Mouse (Mus musculus) cerebellum, adult 2 months (tissue): ENCODE measurements around the gene Cfl1. TPM values are rescaled to one million over a fixed set of nuclear protein-coding genes. Genes with fewer than 3 reads are reported as not detected.

ENCODE experiments used
- DNase-seq, 2 experiments: peaks; one replicate each; pipeline ENCODE4 v3.0.0; 2021
- H3K27ac ChIP-seq: fragments of 200-500 bp; 2 replicates; pipeline ENCODE4 v1.5.1; 2012; ENCODE audit warnings: low read length, control low read depth, inconsistent platforms; ENCODE audit not compliant: insufficient read depth
- H3K27me3 ChIP-seq: fragments of 200-500 bp; 2 replicates; pipeline ENCODE4 v1.6.1; 2012; ENCODE audit warnings: inconsistent platforms, mild to moderate bottlenecking, low read length, moderate library complexity; ENCODE audit not compliant: control insufficient read depth, insufficient read depth
- H3K4me1 ChIP-seq: fragments of 200-500 bp; 2 replicates; pipeline ENCODE4 v1.6.1; 2011; ENCODE audit warnings: low read length; ENCODE audit not compliant: control insufficient read depth, insufficient read depth
- H3K4me3 ChIP-seq: fragments of 200-500 bp; replicated peaks from 2 replicates; pipeline ENCODE3; 2011; ENCODE audit warnings: mild to moderate bottlenecking, low read depth, low read length, control low read depth; ENCODE audit not compliant: insufficient read depth
- CTCF ChIP-seq: fragments of 200-500 bp; IDR thresholded peaks from 2 replicates; pipeline ENCODE4 v1.5.1; 2011; ENCODE audit warnings: low read depth, mild to moderate bottlenecking, control low read depth, low read length, moderate library complexity, borderline replicate concordance; ENCODE audit not compliant: insufficient read depth
- POLR2A ChIP-seq: fragments of 200-500 bp; IDR thresholded peaks from 2 replicates; pipeline ENCODE4 v1.6.1; 2011; ENCODE audit warnings: low read length, control low read depth, borderline replicate concordance; ENCODE audit not compliant: insufficient read depth
- WGBS: fragments of 180-500 bp; shearing (Covaris S2); methylation state at CpG from one replicate; pipeline ENCODE4 v1.1.7; 2018; 5-methylcytosine and 5-hydroxymethylcytosine counted together
- polyA plus RNA-seq: library from polyadenylated mRNA; depleted of rRNA; stranded (reverse); fragments of >200 nt; gene quantifications from 2 replicates; pipeline ENCODE4 v1.2.3, GENCODE M21; 2012

The Cfl1 gene
- polyA plus RNA-seq, 1 experiment: 1,193 TPM

- DNase-seq: peak in 1 of 2 experiments; percentile 6
- no peak overlapping the region; the same call in 1 of the 2 replicates for H3K27ac ChIP-seq
- WGBS: 26% methylated on average over 3 of the region's 3 CpGs
Measured at GRCm38 (mm10) chr19:5459896-5460295, 30.4 kb upstream of the Cfl1 start.

DNA sequence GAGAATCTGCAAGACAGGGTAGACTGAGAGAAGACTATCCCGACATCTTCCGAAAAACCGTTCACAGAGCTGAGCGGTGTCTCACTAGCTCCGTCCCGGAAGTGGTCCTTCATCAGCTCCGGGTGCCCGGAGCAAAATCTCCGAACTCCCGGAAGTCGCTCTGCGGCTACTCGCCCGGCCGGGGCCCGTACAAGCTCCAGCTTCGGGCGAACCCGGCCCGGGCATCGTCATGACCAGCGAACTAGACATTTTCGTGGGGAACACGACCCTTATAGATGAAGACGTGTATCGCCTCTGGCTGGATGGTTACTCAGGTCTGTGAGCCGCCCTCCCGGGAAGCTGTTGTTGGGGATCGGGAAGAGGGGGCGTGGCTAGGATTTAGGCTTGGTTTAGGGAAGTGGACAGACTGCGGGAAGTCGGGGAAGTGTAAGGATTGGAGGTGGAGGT lies 29.8 kb upstream of the Cfl1 start, which contains the start of gene Fibp:
Fibp (plus strand) TSS at position 151 of the 447 bp plus-strand sequence.
- H3K4me3 ChIP-seq: peak within 1 kb of the TSS; percentile 99
- WGBS: under 1% methylated on average over 32 of the region's 32 CpGs
- no peaks in the 10 kb centered on the region for H3K27me3 ChIP-seq
- peak; percentile 85 to 91 for DNase-seq
- peak; percentile 81; the same call in 1 of the 2 replicates for TF ChIP-seq POLR2A
- TF ChIP-seq CTCF: no peak
- H3K4me1 ChIP-seq: peaks cover 13% of the 10 kb centered on the region
- no peak within 1 kb of the TSS; the same call in 1 of the 2 replicates for H3K27ac ChIP-seq

More at GRCm38 (mm10) chr19:5459896-5460295, 30.4 kb upstream of the Cfl1 start:
- TF ChIP-seq CTCF (no peak), POLR2A (no peak)
- Histone ChIP-seq H3K4me1 (peaks cover 16% of the 10 kb centered on the region), H3K27me3 (no peaks in the 10 kb centered on the region), H3K4me3 (no peak overlapping the region)

DNA sequence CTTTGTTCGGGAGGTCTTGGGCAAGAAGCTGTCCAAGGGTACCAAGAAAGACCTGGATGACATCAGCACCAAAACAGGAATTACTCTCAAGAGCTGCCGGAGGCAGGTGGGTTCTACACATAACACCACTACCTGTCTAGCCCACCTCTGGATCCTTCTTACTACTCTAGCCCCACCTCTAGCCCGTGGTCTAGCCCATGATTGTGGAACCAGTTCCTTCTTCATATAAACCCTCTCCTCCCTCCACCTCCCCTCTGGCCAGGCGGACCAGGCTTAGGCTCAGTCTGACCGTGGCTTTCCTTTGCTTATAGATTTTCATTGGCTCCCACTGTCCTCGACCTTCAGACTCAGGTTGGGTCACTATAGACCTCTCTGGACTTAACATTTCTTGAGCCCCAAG lies 28.8 kb upstream of the Cfl1 start:
- TF ChIP-seq POLR2A (no peak), CTCF (no peak)
- 79% methylated on average over 6 of the region's 6 CpGs for WGBS
- peaks cover 13% of the 10 kb centered on the region for H3K4me1 ChIP-seq
- H3K27me3 ChIP-seq: no peaks in the 10 kb centered on the region
- no peak for DNase-seq
- no peak overlapping the region for H3K27ac ChIP-seq
- no peak overlapping the region for H3K4me3 ChIP-seq

GRCm38 (mm10) chr19:5463212-5463611 lies 27.0 kb upstream of the Cfl1 start:
- DNase-seq: no peak
- Histone ChIP-seq H3K4me1 (peaks cover 13% of the 10 kb centered on the region), H3K27ac (no peak overlapping the region), H3K4me3 (no peak overlapping the region), H3K27me3 (no peaks in the 10 kb centered on the region)
- TF ChIP-seq CTCF: no peak
- TF ChIP-seq POLR2A: no peak
- WGBS: 84% methylated on average over 9 of the region's 9 CpGs

- Histone ChIP-seq H3K27ac (no peak overlapping the region), H3K4me1 (peaks cover 11% of the 10 kb centered on the region), H3K4me3 (peak overlapping the region; percentile 9), H3K27me3 (no peaks in the 10 kb centered on the region)
- peak; percentile 60 to 74 for DNase-seq
- TF ChIP-seq CTCF (peak; percentile 85), POLR2A (no peak)
- WGBS: 6% methylated on average over 15 of the region's 15 CpGs
Measured at GRCm38 (mm10) chr19:5463791-5464562, 26.3 kb upstream of the Cfl1 start.

DNA sequence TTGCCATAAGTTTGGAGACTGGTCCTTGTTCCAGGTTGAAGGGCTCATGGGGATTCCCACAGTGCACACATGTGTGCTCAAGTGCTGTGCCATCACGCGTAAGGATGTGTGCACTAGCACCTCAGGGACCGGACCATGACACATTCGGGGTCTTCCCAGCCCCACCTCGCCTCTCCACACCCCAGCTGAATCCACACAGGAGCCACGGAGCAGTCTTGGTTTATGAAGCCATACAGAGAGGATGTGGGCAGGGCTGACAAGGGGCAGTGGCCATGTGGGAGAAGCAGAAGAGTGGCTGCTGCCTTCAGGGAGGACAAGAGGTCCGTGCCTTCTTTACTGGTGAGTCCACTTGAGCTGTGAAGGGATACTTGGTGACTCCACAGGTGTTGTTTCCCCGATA lies 25.2 kb upstream of the Cfl1 start:
- peaks cover 10% of the 10 kb centered on the region for H3K4me1 ChIP-seq
- H3K27me3 ChIP-seq: no peaks in the 10 kb centered on the region
- TF ChIP-seq POLR2A: no peak
- TF ChIP-seq CTCF: no peak
- H3K27ac ChIP-seq: no peak overlapping the region
- no peak for DNase-seq
- 92% methylated on average over 8 of the region's 8 CpGs for WGBS
- no peak overlapping the region for H3K4me3 ChIP-seq

- 80% methylated on average over 6 of the region's 6 CpGs for WGBS
- no peaks in the 10 kb centered on the region for H3K27me3 ChIP-seq
- no peak for DNase-seq
- peaks cover 10% of the 10 kb centered on the region for H3K4me1 ChIP-seq
- no peak overlapping the region for H3K4me3 ChIP-seq
- TF ChIP-seq CTCF (no peak), POLR2A (no peak)
- no peak overlapping the region for H3K27ac ChIP-seq
Measured at GRCm38 (mm10) chr19:5466916-5467500, 23.2 kb upstream of the Cfl1 start.
